23 mouse cellular contexts compared by ENCODE assay signal in the genomic region with DNA sequence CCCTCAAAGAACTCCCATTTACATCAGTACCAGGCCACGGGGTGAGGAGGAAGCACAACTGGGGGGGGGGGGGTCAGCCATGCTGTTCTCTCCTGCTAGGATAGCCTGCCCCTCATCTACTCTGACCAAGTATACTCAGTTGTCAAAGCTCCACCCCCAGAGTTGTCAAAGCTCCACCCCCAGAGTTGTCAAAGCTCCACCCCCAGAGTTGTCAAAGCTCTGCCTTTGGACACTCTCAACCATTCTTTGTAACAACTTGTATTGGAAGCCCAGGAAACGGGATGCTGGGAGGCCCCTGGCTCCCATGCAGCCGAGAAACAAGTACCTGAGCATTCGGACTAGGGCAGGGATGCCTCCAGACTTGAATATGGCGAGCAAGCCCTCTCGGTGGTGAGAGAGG. TPM values are rescaled to one million over a fixed set of nuclear protein-coding genes. Genes with fewer than 3 reads are reported as not detected.
DNase-seq lines count a peak whose midpoint lies in the region; ATAC-seq and TF ChIP-seq lines count a peak whose summit lies in the region.
"Had no signal": no experiment of that assay in that cellular context is flagged by ENCODE, and none has a peak within 500 bp of the region (broad histone marks: within the 10 kb centered on the region; RNA-seq: fewer than 3 reads in every experiment).

No protein-coding gene starts in this region.

- no peaks in the 10 kb centered on the region for H3K9me3 ChIP-seq in E14TG2a.4 (ENCODE audit: low read length)
- no peaks in the 10 kb centered on the region for H3K9me3 ChIP-seq in liver, postnatal 0 days (ENCODE audit: low read length)
- H3K9me3 ChIP-seq: embryonic facial prominence, embryonic 10.5 days; embryonic facial prominence, embryonic 12.5 days; forebrain, embryonic 13.5 days; forebrain, embryonic 15.5 days; G1E had no signal

- H3K4me3 ChIP-seq in E14TG2a.4 (replicated peaks; ENCODE audit: low read length): peak overlapping the region; percentile 39
- H3K4me3 ChIP-seq in olfactory bulb, adult 2 months (ENCODE audit: insufficient read depth, low read depth, low read length): no peak overlapping the region
- H3K4me3 ChIP-seq in liver, postnatal 0 days (ENCODE audit: low read depth, low read length): no peak overlapping the region
- H3K4me3 ChIP-seq in heart, adult 2 months: no peak overlapping the region
- H3K4me3 ChIP-seq: embryonic facial prominence, embryonic 10.5 days; embryonic facial prominence, embryonic 12.5 days; forebrain, embryonic 13.5 days; forebrain, embryonic 15.5 days had no signal

- H3K27ac ChIP-seq in olfactory bulb, adult 2 months (ENCODE audit: insufficient read depth, low read depth, low read length): 0 out of 2 replicates have a peak overlapping the region, but pooled peaks have one; percentile 42
- no peak overlapping the region for H3K27ac ChIP-seq in liver, postnatal 0 days (ENCODE audit: low read depth)
- H3K27ac ChIP-seq in heart, adult 2 months: no peak overlapping the region
- H3K27ac ChIP-seq: embryonic facial prominence, embryonic 10.5 days; embryonic facial prominence, embryonic 12.5 days; forebrain, embryonic 13.5 days; forebrain, embryonic 15.5 days had no signal

- peak; percentile 57 for DNase-seq in R1 (ENCODE audit: low read depth, low spot score)
- DNase-seq in liver, postnatal 0 days: no peak
- DNase-seq in heart, adult 2 months: no peak
- DNase-seq: adrenal gland, adult 8-10 months; adrenal gland, postnatal 14 days; adrenal gland, postnatal 36 days; cerebellum, adult 11-12 months; cerebellum, adult 2 months; cerebellum, adult 9-10 months; cerebellum, postnatal 10 days; cerebellum, postnatal 25 days; forebrain, postnatal 0 days had no signal

- intact Hi-C loops in heart, adult 2 months (cut with DNase I): no loop called here

- TF ChIP-seq POLR2A in olfactory bulb, adult 2 months (IDR thresholded peaks at IDR 0.05; ENCODE audit: insufficient read depth, low read depth, low read length): no peak
- no peak for TF ChIP-seq POLR2A in heart, adult 2 months (IDR thresholded peaks at IDR 0.05; ENCODE audit: insufficient read depth, low read depth, low read length)

- 69% methylated on average over 6 of the region's 6 CpGs for WGBS in olfactory bulb, adult 2 months
- 74% methylated on average over 6 of the region's 6 CpGs for WGBS in liver, postnatal 0 days (ENCODE audit: insufficient replicate concordance)
- WGBS in heart, adult 2 months: 64% methylated on average over 6 of the region's 6 CpGs

- H3K79me2 ChIP-seq in heart, adult 2 months (replicated peaks; ENCODE audit: control insufficient read depth, insufficient read depth, low read length): peaks cover 12% of the 10 kb centered on the region

- H3K4me1 ChIP-seq in E14TG2a.4 (replicated peaks; ENCODE audit: low read depth, low read length): peaks cover 93% of the 10 kb centered on the region
- H3K4me1 ChIP-seq in olfactory bulb, adult 2 months (ENCODE audit: control insufficient read depth, insufficient read depth, low read length): peaks cover 40% of the 10 kb centered on the region
- H3K4me1 ChIP-seq in liver, postnatal 0 days (ENCODE audit: insufficient read depth): peaks cover 3% of the 10 kb centered on the region
- H3K4me1 ChIP-seq in heart, adult 2 months (ENCODE audit: control insufficient read depth, insufficient read depth, low read length): peaks cover 23% of the 10 kb centered on the region
- H3K4me1 ChIP-seq: forebrain, embryonic 13.5 days; forebrain, embryonic 15.5 days had no signal

- ATAC-seq in liver, postnatal 0 days: no peak
- ATAC-seq: activated CD4-positive, CD25-positive, alpha-beta regulatory T cell, adult 4 months; forebrain, embryonic 13.5 days; forebrain, embryonic 15.5 days; forebrain, postnatal 0 days; Patski had no signal

- no peak overlapping the region for H3K4me2 ChIP-seq in liver, postnatal 0 days (ENCODE audit: low read depth, low read length)
- H3K4me2 ChIP-seq: embryonic facial prominence, embryonic 12.5 days; forebrain, embryonic 13.5 days; forebrain, embryonic 15.5 days had no signal

- H3K9ac ChIP-seq in liver, postnatal 0 days (replicated peaks): no peak overlapping the region
- H3K9ac ChIP-seq in heart, adult 2 months (ENCODE audit: low read depth, low read length): no peak overlapping the region
- H3K9ac ChIP-seq: embryonic facial prominence, embryonic 12.5 days; forebrain, embryonic 13.5 days; forebrain, embryonic 15.5 days; forebrain, postnatal 0 days had no signal

- no peaks in the 10 kb centered on the region for H3K27me3 ChIP-seq in E14TG2a.4 (ENCODE audit: insufficient read depth, low read length)
- no peaks in the 10 kb centered on the region for H3K27me3 ChIP-seq in liver, postnatal 0 days (ENCODE audit: insufficient read depth, low read length)
- no peaks in the 10 kb centered on the region for H3K27me3 ChIP-seq in heart, adult 2 months (ENCODE audit: control insufficient read depth, insufficient read depth, low read length)
- H3K27me3 ChIP-seq: embryonic facial prominence, embryonic 12.5 days; forebrain, embryonic 13.5 days; forebrain, embryonic 15.5 days; Patski had no signal

- H3K36me3 ChIP-seq in E14TG2a.4 (ENCODE audit: insufficient read depth, low read length): peaks cover 83% of the 10 kb centered on the region
- peaks cover 43% of the 10 kb centered on the region for H3K36me3 ChIP-seq in liver, postnatal 0 days (replicated peaks; ENCODE audit: insufficient read depth, low read length)
- peaks cover 38% of the 10 kb centered on the region for H3K36me3 ChIP-seq in heart, adult 2 months (ENCODE audit: control insufficient read depth, insufficient read depth, low read length)
- H3K36me3 ChIP-seq: G1E had no signal

- TF ChIP-seq CTCF in E14TG2a.4 (conservative IDR thresholded peaks at IDR 0.05; ENCODE audit: low read length): no peak
- TF ChIP-seq CTCF in olfactory bulb, adult 2 months (IDR thresholded peaks at IDR 0.05; ENCODE audit: insufficient read depth, low read depth, low read length): no peak
- no peak for TF ChIP-seq CTCF in liver, postnatal 0 days (IDR thresholded peaks at IDR 0.05; ENCODE audit: low read depth)
- no peak for TF ChIP-seq CTCF in heart, adult 2 months (IDR thresholded peaks at IDR 0.05)

- no peak for TF ChIP-seq EP300 in liver, postnatal 0 days (IDR thresholded peaks at IDR 0.05; ENCODE audit: low read depth)
- TF ChIP-seq EP300 in heart, adult 2 months (IDR thresholded peaks at IDR 0.05; ENCODE audit: insufficient read depth, low read depth, low read length): no peak

RNA-seq across cellular contexts. Expression of gene Jup, which starts 14.9 kb away (rescaled TPM):
- not detected in 2 replicates for polyA plus RNA-seq in olfactory bulb, adult 2 months (2012; ENCODE audit: insufficient read depth, insufficient read length, low replicate concordance, missing spikeins)
- polyA plus RNA-seq in liver, postnatal 0 days (2015; fragmentation: Nextera tagmentation; extraction: Ambion mirVana): 17.5 and 18.9 TPM in 2 replicates
- total RNA-seq in heart, adult 2 months (2021): 100 to 1,000 TPM; 234 to 237 TPM
- polyA plus RNA-seq in heart, adult 2 months (2012; rRNA removed): 317 and 318 TPM in 2 replicates
- polyA plus RNA-seq: G1E had no signal

RNA-seq across cellular contexts. Expression of gene Hap1, which starts 26.8 kb away (rescaled TPM):
- polyA plus RNA-seq in olfactory bulb, adult 2 months (2012; ENCODE audit: insufficient read depth, insufficient read length, low replicate concordance, missing spikeins): not detected in 2 replicates
- 0.78 and 0.81 TPM in 2 replicates for polyA plus RNA-seq in liver, postnatal 0 days (2015; fragmentation: Nextera tagmentation; extraction: Ambion mirVana)
- 1 to 10 TPM; 1.3 to 1.5 TPM for total RNA-seq in heart, adult 2 months (2021)
- polyA plus RNA-seq in heart, adult 2 months (2012; rRNA removed): 0.97 and 1.4 TPM in 2 replicates
- polyA plus RNA-seq: G1E had no signal

RNA-seq across cellular contexts. Expression of gene P3h4, which starts 32.0 kb away (rescaled TPM):
- polyA plus RNA-seq in olfactory bulb, adult 2 months (2012; ENCODE audit: insufficient read depth, insufficient read length, low replicate concordance, missing spikeins): not detected in 2 replicates
- 3.4 and 4.6 TPM in 2 replicates for polyA plus RNA-seq in liver, postnatal 0 days (2015; fragmentation: Nextera tagmentation; extraction: Ambion mirVana)
- 10 to 100 TPM; 13.4 to 16.8 TPM for total RNA-seq in heart, adult 2 months (2021)
- polyA plus RNA-seq in heart, adult 2 months (2012; rRNA removed): 29.7 and 35.6 TPM in 2 replicates
- total RNA-seq: G1E had no signal
- polyA plus RNA-seq: activated CD4-positive, CD25-positive, alpha-beta regulatory T cell, adult 4 months; G1E had no signal

RNA-seq across cellular contexts. Expression of gene Fkbp10, which starts 32.8 kb away (rescaled TPM):
- polyA plus RNA-seq in olfactory bulb, adult 2 months (2012; ENCODE audit: insufficient read depth, insufficient read length, low replicate concordance, missing spikeins): not detected in 2 replicates
- 7.4 and 9.0 TPM in 2 replicates for polyA plus RNA-seq in liver, postnatal 0 days (2015; fragmentation: Nextera tagmentation; extraction: Ambion mirVana)
- total RNA-seq in heart, adult 2 months (2021): 1 to 10 TPM; 7.4 to 7.5 TPM
- 24.8 and 35.6 TPM in 2 replicates for polyA plus RNA-seq in heart, adult 2 months (2012; rRNA removed)
- polyA plus RNA-seq: activated CD4-positive, CD25-positive, alpha-beta regulatory T cell, adult 4 months; G1E had no signal

RNA-seq across cellular contexts. Expression of gene Gast, which starts 48.5 kb away (rescaled TPM):
- not detected in 2 replicates for polyA plus RNA-seq in olfactory bulb, adult 2 months (2012; ENCODE audit: insufficient read depth, insufficient read length, low replicate concordance, missing spikeins)
- polyA plus RNA-seq in liver, postnatal 0 days (2015; fragmentation: Nextera tagmentation; extraction: Ambion mirVana): not detected in 2 replicates
- not detected for total RNA-seq in heart, adult 2 months (2021)
- polyA plus RNA-seq in heart, adult 2 months (2012; rRNA removed): not detected in 2 replicates
- total RNA-seq: adrenal gland, adult 18-20 months; adrenal gland, adult 8-10 months; adrenal gland, postnatal 14 days; adrenal gland, postnatal 36 days; forebrain, postnatal 0 days; G1E had no signal
- polyA plus RNA-seq: activated CD4-positive, CD25-positive, alpha-beta regulatory T cell, adult 4 months; C2C12; cerebellum, adult 2 months; embryonic facial prominence, embryonic 12.5 days; G1E; Patski had no signal

Comparison
In these comparisons a context has a peak if more than half of its experiments do, and no peak if none do; other contexts are left out.
1. RNA of gene Jup, which starts 14.9 kb away (polyA plus RNA-seq): 317 to 318 TPM in heart, adult 2 months and 17.5 to 18.9 TPM in liver, postnatal 0 days; not detected in olfactory bulb, adult 2 months; every median in the first group is over 10 times any median in the second.
2. RNA of gene Hap1, which starts 26.8 kb away (polyA plus RNA-seq): not detected in olfactory bulb, adult 2 months; 0.97 to 1.4 TPM in heart, adult 2 months and 0.78 to 0.81 TPM in liver, postnatal 0 days; every median in the first group is over 100 times any median in the second.